Mouse (Mus musculus) forebrain, embryonic 15.5 days (tissue): ENCODE measurements around the gene Got2. TPM values are rescaled to one million over a fixed set of nuclear protein-coding genes. Genes with fewer than 3 reads are reported as not detected.
"Not testable (repeated sequence)": the region's sequence is repeated elsewhere in the genome, so short reads cannot be mapped to it uniquely, and the experiment has no call there.

ENCODE experiments used
- ATAC-seq: fragments of 200-750 bp; cut with Nextera tagmentation; replicated peaks from 2 replicates; pipeline ENCODE4 v1.8.0; 2017; ENCODE audit warnings: mild to moderate bottlenecking, moderate TSS enrichment, moderate library complexity
- H3K27ac ChIP-seq: fragments of 300-500 bp; sonication (generic); replicated peaks from 2 replicates; pipeline ENCODE4 v1.5.1; 2015; ENCODE audit warnings: mild to moderate bottlenecking, inconsistent platforms
- H3K27me3 ChIP-seq: fragments of 300-500 bp; sonication (generic); 2 replicates; pipeline ENCODE4 v1.6.1; 2015; ENCODE audit warnings: inconsistent platforms
- H3K36me3 ChIP-seq: fragments of 300-500 bp; sonication (generic); 2 replicates; pipeline ENCODE4 v1.6.1; 2015; ENCODE audit warnings: mild to moderate bottlenecking, inconsistent platforms
- H3K4me1 ChIP-seq: fragments of 300-500 bp; sonication (generic); 2 replicates; pipeline ENCODE4 v1.6.1; 2015; ENCODE audit warnings: inconsistent platforms
- H3K4me2 ChIP-seq: fragments of 300-500 bp; sonication (generic); replicated peaks from 2 replicates; pipeline ENCODE4 v1.6.1; 2015; ENCODE audit warnings: mild to moderate bottlenecking, inconsistent platforms
- H3K4me3 ChIP-seq: fragments of 300-500 bp; sonication (generic); 2 replicates; pipeline ENCODE4 v1.5.1; 2015; ENCODE audit warnings: mild to moderate bottlenecking, inconsistent platforms
- H3K9ac ChIP-seq: fragments of 300-500 bp; sonication (generic); replicated peaks from 2 replicates; pipeline ENCODE4 v1.6.1; 2015; ENCODE audit warnings: mild to moderate bottlenecking, inconsistent platforms
- H3K9me3 ChIP-seq: fragments of 300-500 bp; sonication (generic); 2 replicates; pipeline ENCODE4 v1.6.1; 2016; ENCODE audit warnings: inconsistent platforms
- WGBS: fragments of 180-500 bp; shearing (Covaris S2); methylation state at CpG from one replicate; pipeline ENCODE4 v1.1.7; 2015; ENCODE audit warnings: mixed read lengths; 5-methylcytosine and 5-hydroxymethylcytosine counted together
- polyA plus RNA-seq: library from polyadenylated mRNA; unstranded; fragments of >200 nt; fragmentation: Nextera tagmentation; extraction: Ambion mirVana; gene quantifications from 2 replicates; pipeline ENCODE4 v1.2.1, GENCODE M21; 2015

The Got2 gene
- polyA plus RNA-seq, 1 experiment from 2014 or later, result 160 TPM

DNA sequence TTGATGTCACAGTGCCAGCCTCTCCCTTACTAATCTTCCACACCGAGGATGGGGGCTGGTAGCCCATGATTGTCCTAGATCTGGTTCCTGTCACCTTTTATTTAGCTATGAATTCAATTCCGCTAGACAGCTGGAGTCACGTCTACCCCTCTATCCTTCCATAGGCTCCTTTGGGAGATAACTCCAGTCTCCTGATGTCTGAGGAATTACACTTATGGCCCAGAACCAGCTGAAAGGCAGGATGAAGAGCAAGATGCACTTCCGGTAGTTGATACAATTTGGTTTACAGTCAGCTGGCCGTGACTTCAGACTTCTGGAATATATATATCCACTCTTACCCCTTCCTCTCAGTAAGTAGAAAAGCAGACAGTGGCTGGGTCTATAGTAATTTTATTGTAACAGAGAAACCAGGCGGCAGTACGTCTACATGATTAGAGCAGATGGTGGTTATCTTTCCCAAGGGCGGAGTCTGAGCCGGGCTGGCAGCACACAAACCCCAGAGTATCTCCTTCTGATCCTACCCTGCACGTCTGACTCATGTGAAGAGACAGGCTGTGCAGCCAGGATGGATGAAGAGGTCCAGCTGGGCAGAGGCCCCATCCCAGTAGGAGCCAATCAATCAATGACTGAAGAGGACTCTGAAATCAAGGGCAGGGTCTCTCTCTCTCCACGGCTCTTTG lies 24.4 kb downstream of the Got2 start:
- not testable (repeated sequence) for H3K27me3 ChIP-seq, H3K9me3 ChIP-seq, ATAC-seq, H3K4me3 ChIP-seq, H3K27ac ChIP-seq, H3K4me2 ChIP-seq, H3K9ac ChIP-seq, H3K4me1 ChIP-seq
- 88% methylated on average over 11 of the region's 11 CpGs for WGBS
- H3K36me3 ChIP-seq, result peaks cover 40% of the 10 kb centered on the region

DNA sequence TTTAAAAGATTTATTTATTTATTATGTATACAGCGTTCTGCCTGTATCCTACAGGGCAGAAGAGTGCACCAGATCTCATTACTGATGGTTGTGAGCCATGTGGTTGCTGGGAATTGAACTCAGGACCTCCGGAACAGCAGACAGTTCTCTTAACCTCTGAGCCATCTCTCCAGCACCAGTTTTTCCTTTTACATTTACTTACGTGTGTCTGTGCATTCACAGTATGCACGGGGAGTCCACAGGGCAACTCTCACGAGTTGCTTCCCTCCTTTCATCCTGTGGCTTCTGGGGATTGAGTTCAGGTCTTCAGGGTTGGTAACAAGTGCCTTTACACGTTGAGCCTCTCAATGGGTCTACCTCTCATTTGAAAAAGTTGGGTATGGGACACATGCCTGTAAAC lies 34.2 kb downstream of the Got2 start:
- WGBS, result 89% methylated on average over 6 of the region's 6 CpGs

DNA sequence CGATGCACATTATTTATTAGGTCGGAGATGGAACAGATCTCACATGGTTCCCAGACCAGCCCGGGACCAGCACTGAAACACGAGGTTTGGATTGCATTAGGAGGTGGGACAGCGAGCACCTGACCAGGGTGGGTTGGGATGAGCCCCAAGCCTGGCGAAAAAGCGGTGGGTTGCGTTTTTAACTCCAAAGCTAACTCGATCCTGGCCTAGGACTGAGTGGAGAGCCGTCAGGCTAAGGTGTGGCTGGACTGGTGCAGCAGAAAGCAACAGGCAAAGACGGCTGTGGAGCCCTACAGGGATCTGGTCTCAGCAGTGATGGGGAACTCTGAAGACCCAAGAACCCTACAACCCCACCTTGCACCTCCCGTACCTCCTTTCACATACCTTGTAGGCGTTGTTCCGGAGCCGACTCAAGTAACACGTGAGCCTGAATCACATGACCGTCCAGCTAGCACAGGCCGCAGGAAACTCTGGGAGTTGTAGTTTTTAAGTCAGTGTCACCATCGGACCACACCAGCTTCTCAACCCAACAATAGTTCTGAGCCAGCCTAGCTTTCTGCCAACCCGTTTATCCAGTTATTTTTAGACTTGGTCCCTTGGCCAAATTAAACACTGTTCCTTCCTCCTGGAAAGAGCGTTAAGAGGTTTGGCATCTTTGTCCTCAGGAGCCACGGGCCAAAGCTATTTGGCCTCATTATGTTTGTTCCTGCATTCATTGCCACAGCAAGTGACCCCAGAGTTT lies 35.1 kb downstream of the Got2 start, which contains the start of gene Slc38a7:
Gene Slc38a7 (minus strand): TSS at position 438 of the 742 bp plus-strand sequence.
- Histone ChIP-seq H3K9ac (peak within 1 kb of the TSS; percentile 75), H3K4me2 (peak within 1 kb of the TSS; percentile 84), H3K4me1 (peaks cover 9% of the 10 kb centered on the region), H3K27ac (no peak within 1 kb of the TSS), H3K4me3 (peak within 1 kb of the TSS; percentile 80), H3K36me3 (no peaks in the 10 kb centered on the region), H3K9me3 (no peaks in the 10 kb centered on the region), H3K27me3 (no peaks in the 10 kb centered on the region)
- 13% methylated on average over 22 of the region's 22 CpGs for WGBS
- ATAC-seq, result peak; percentile 98

More for the DNA sequence above, 34.2 kb downstream of the Got2 start:
- Histone ChIP-seq H3K27me3 (no peaks in the 10 kb centered on the region), H3K27ac (no peak overlapping the region), H3K9ac (no peak overlapping the region), H3K36me3 (no peaks in the 10 kb centered on the region), H3K4me1 (peaks cover 9% of the 10 kb centered on the region), H3K9me3 (no peaks in the 10 kb centered on the region), H3K4me2 (no peak overlapping the region), H3K4me3 (no peak overlapping the region)
- no peak for ATAC-seq

DNA sequence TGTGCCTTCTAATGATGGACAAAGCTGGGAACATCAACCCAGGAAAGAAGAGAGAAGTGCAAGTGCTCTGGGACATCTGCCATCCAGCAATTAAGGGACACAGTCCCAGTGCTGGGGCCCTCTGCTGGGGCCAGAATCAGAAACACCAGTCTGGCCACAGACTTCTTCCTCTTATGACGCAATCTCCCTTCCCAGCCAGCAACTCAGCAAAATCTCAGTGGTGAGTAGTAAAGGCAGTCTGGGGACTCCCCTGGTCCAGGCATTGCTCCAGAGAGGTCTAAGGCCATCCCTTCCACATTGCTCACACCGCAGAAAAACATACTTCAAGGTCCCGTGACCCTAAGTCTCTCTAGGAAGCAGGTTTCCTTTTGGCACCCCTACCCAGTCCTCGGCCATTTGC lies 36.1 kb downstream of the Got2 start:
- H3K9ac ChIP-seq, result 0 out of 2 replicates have a peak overlapping the region, but pooled peaks have one; percentile 75
- 80% methylated on average over 4 of the region's 4 CpGs for WGBS

DNA sequence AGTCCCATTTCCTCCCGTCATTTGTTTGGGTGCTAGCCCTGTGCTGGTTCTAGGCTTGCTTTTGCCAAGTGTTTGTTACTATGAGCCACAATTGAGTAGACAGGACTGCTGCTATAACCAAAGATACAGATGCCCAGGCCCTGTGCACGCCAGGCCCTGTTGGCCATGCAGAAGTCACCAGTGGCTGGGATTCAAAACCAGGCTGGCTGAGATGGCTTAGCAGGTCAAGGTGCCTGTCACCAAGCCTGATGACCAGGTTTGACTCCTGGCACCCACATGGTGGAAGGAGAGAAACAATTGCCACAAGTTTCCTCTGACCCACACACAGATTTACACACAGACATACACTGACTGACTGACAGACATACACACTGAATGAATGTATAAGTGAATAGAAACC lies 38.0 kb downstream of the Got2 start:
- 87% methylated on average over 2 of the region's 2 CpGs for WGBS

More for the DNA sequence above, 36.1 kb downstream of the Got2 start:
- no peaks in the 10 kb centered on the region for H3K27me3 ChIP-seq
- no peak for ATAC-seq
- no peak overlapping the region for H3K27ac ChIP-seq
- H3K4me3 ChIP-seq, result peak overlapping the region; percentile 80
- H3K4me1 ChIP-seq, result peaks cover 9% of the 10 kb centered on the region
- peak overlapping the region; percentile 84 for H3K4me2 ChIP-seq
- H3K9me3 ChIP-seq, result no peaks in the 10 kb centered on the region
- 0 out of 2 replicates have a peak, but pooled peaks cover 2% of the 10 kb centered on the region for H3K36me3 ChIP-seq

DNA sequence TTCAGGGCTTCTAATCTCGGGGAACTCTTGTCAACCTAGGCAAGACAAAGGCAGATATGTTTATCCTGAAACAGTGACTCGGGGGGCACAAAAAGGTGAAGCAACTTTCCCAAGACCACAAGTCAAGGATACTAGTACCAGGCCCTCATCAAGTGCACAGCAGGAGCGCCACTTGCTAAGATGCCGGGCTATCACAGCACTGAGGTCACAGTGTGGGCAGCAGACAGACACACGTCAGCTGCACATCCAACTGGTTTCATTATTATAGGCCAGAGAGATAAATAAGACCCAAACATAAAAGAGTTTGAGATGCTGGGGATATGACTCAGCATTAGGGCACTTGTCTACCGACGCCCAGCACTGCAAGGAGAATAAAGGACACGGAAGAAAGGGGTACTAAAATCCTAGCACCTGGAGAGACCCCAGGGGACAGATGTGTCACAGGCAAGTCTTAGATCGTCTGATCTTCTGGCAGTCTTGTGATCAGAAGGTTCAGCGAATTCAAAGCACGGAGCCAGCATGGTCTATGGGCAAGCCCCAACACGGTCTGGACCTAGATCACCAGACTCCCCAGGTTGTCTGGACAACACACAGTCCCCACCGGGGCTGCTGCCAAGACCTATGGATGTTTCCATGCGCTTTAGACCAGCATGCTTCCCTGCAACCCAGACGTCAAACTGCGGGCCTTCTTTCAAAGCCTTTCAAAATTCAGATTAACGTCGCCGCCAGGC lies 39.4 kb downstream of the Got2 start:
- no peaks in the 10 kb centered on the region for H3K27me3 ChIP-seq
- no peak for ATAC-seq
- WGBS, result 92% methylated on average over 19 of the region's 19 CpGs
- no peaks in the 10 kb centered on the region for H3K9me3 ChIP-seq
- no peak overlapping the region for H3K9ac ChIP-seq
- H3K4me1 ChIP-seq, result peaks cover 9% of the 10 kb centered on the region
- no peak overlapping the region for H3K27ac ChIP-seq
- peaks cover 21% of the 10 kb centered on the region for H3K36me3 ChIP-seq
- H3K4me3 ChIP-seq, result no peak overlapping the region
- no peak overlapping the region for H3K4me2 ChIP-seq

More for the DNA sequence above, 38.0 kb downstream of the Got2 start:
- H3K36me3 ChIP-seq, result peaks cover 10% of the 10 kb centered on the region
- H3K4me3 ChIP-seq, result no peak overlapping the region
- H3K9ac ChIP-seq, result no peak overlapping the region
- H3K4me2 ChIP-seq, result no peak overlapping the region
- no peak for ATAC-seq
- no peaks in the 10 kb centered on the region for H3K9me3 ChIP-seq
- H3K4me1 ChIP-seq, result peaks cover 9% of the 10 kb centered on the region
- no peak overlapping the region for H3K27ac ChIP-seq
- no peaks in the 10 kb centered on the region for H3K27me3 ChIP-seq

DNA sequence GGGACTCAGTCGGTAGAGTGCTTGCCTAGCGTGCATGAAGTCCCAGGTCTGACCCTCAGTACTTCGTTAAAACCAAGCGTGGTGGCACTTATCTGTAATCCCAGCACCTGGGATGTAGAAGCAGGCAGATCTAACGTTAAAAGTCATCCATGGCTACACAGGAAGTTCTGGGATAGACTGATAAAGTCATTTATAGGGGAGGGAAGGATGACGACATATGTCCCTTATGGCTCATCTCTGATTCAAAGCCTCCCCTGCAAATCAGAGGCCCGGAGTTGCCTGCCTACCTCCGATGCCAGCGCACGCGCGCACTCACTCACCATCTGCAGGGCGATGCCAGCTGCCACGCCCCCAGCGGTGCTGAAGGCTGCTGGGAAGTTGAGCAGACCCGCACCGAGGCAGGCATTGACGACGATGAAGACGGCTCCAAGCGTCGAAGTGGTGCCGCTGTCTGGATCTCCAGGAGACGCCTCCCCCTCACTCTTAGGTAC lies 40.2 kb downstream of the Got2 start:
- Histone ChIP-seq H3K27ac (no peak overlapping the region), H3K4me2 (no peak overlapping the region), H3K9ac (no peak overlapping the region), H3K4me1 (peaks cover 9% of the 10 kb centered on the region), H3K36me3 (peaks cover 27% of the 10 kb centered on the region), H3K9me3 (no peaks in the 10 kb centered on the region), H3K4me3 (no peak overlapping the region), H3K27me3 (no peaks in the 10 kb centered on the region)
- 83% methylated on average over 24 of the region's 24 CpGs for WGBS
- no peak for ATAC-seq

DNA sequence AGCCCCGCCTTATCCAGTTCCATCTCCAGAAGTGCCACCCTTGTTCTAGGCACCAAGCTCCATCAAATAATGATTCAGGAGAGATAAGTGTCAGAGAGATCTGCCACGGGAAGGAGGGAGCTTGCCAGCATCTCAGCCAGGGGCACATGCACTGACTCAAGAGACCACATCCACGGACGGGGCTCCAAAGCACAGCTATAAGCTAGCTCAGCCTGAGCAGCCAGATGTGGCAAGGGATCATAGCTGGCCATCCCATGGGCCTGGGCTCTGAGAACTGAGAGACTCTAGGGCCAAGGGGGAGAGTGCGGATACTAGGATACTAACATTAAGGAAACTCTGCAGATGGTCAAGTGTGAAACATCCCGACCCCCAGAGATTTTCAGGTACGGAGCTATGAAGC lies 43.3 kb downstream of the Got2 start:
- Histone ChIP-seq H3K27ac (no peak overlapping the region), H3K9ac (no peak overlapping the region), H3K4me1 (no peaks in the 10 kb centered on the region), H3K27me3 (no peaks in the 10 kb centered on the region), H3K4me2 (no peak overlapping the region), H3K4me3 (no peak overlapping the region), H3K36me3 (peaks cover 41% of the 10 kb centered on the region), H3K9me3 (no peaks in the 10 kb centered on the region)
- no peak for ATAC-seq
- 92% methylated on average over 7 of the region's 7 CpGs for WGBS

DNA sequence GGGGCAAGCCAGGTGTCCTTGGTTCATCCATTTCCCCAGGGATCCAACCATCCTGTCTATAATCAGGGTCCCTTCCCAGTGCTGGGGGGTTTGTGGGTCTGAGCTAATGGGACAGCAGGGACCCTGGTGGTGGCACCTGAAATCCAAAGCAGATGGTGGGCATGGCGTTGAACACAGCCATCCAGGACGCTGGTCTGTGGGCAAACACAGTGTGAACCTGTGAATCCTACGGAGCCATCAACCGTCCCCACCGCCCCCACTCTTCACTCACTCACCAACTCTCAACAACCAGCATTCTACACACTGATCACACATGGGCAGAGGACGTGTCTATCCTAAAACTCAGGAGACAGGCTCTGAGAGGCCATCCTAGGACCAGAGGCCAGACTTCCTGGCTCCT lies 44.4 kb downstream of the Got2 start:
- Histone ChIP-seq H3K9me3 (no peaks in the 10 kb centered on the region), H3K27ac (no peak overlapping the region), H3K9ac (no peak overlapping the region), H3K4me3 (no peak overlapping the region), H3K36me3 (peaks cover 46% of the 10 kb centered on the region), H3K4me2 (no peak overlapping the region), H3K4me1 (no peaks in the 10 kb centered on the region), H3K27me3 (no peaks in the 10 kb centered on the region)
- WGBS, result 95% methylated on average over 6 of the region's 6 CpGs
- ATAC-seq, result no peak

DNA sequence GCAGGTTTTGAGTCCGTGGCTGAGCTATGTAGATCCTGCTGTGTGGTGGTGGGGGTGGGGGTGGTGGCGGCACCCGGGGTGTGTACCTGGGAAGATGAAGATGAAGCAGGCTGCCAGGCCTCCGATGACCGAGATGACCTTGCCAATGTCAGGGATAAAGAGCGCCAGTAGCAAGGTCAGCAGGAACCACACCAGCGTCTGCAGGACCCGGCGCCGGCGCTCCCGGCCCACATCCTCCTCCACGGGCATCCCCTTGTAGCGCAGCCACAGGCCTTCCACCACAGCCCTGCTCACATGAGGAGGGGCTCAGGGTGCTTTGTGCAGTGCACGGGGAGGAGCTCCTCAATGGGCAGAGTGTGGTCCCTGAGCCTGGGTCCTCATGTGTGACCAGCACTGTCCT lies 46.9 kb downstream of the Got2 start:
- no peak overlapping the region for H3K4me3 ChIP-seq
- ATAC-seq, result no peak
- no peaks in the 10 kb centered on the region for H3K27me3 ChIP-seq
- 92% methylated on average over 15 of the region's 15 CpGs for WGBS
- no peak overlapping the region for H3K4me2 ChIP-seq
- peaks cover 56% of the 10 kb centered on the region for H3K36me3 ChIP-seq
- H3K9ac ChIP-seq, result no peak overlapping the region
- H3K4me1 ChIP-seq, result no peaks in the 10 kb centered on the region
- no peaks in the 10 kb centered on the region for H3K9me3 ChIP-seq
- no peak overlapping the region for H3K27ac ChIP-seq

DNA sequence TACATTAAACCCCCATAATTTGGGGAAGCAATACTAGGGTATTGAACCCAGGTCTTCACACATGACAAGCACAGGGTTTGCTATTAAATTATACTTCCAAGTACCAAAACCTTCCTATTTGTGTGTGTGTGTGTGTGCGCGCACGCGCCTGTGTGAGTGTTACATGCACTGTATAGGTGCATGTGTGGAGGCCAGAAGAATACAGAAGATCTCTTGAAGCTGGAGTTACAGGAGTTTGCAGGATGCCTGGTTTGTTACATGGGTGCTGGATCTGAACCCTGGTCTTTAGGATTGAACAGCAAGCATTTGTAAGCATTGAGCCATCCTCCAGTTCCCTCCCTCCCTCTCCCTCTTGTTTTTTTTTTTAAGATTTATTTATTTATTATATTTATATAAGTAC lies 49.1 kb downstream of the Got2 start:
- Histone ChIP-seq H3K4me1 (no peaks in the 10 kb centered on the region), H3K4me2 (no peak overlapping the region), H3K4me3 (no peak overlapping the region), H3K9me3 (no peaks in the 10 kb centered on the region), H3K27ac (no peak overlapping the region), H3K9ac (no peak overlapping the region), H3K27me3 (no peaks in the 10 kb centered on the region), H3K36me3 (peaks cover 41% of the 10 kb centered on the region)
- no peak for ATAC-seq
- 99% methylated on average over 4 of the region's 4 CpGs for WGBS

DNA sequence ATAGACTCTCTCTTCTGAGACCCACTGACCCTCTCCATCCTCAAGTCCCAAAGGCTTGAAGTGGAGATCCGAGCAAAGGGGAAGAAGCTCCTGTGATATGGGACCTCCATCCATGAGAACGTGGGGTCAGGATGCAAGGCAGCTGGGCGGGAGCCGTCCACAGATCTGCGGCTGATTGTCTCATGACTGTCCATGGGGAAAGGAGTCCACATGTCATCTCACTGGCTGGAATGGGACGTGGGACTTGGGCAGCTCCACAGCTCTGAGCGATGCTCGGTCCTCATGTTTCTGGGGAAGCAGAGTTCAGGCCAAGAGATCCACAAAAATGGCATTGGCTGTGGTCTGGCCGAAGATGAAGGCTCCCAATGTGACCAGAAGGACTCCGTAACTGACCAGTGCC lies 51.1 kb downstream of the Got2 start:
- ATAC-seq, result no peak
- H3K9ac ChIP-seq, result no peak overlapping the region
- no peak overlapping the region for H3K4me3 ChIP-seq
- peaks cover 12% of the 10 kb centered on the region for H3K4me1 ChIP-seq
- H3K4me2 ChIP-seq, result no peak overlapping the region
- WGBS, result 93% methylated on average over 10 of the region's 10 CpGs
- no peak overlapping the region for H3K27ac ChIP-seq
- peaks cover 31% of the 10 kb centered on the region for H3K36me3 ChIP-seq
- H3K27me3 ChIP-seq, result no peaks in the 10 kb centered on the region
- no peaks in the 10 kb centered on the region for H3K9me3 ChIP-seq
